Mouse (Mus musculus) stomach, postnatal 0 days (tissue): ENCODE measurements around the gene Ccdc158. TPM values are rescaled to one million over a fixed set of nuclear protein-coding genes. Genes with fewer than 3 reads are reported as not detected.

Experiments
- ATAC-seq: fragments of 200-750 bp; cut with Nextera tagmentation; 2 replicates; pipeline ENCODE4 v1.8.0; 2017; ENCODE audit not compliant: low FRiP score, low TSS enrichment
- DNase-seq: peaks from one replicate; pipeline ENCODE4 v3.0.0-alpha.2; 2016; ENCODE audit warnings: low spot score
- H3K27ac ChIP-seq: fragments of 300-500 bp; sonication (generic); replicated peaks from 2 replicates; pipeline ENCODE4 v1.5.1; 2014; ENCODE audit warnings: mild to moderate bottlenecking, control low read depth
- H3K27me3 ChIP-seq: fragments of 300-500 bp; sonication (generic); 2 replicates; pipeline ENCODE4 v1.6.1; 2014; ENCODE audit warnings: low read length; ENCODE audit not compliant: control insufficient read depth, insufficient read depth
- H3K36me3 ChIP-seq: fragments of 300-500 bp; sonication (generic); 2 replicates; pipeline ENCODE4 v1.6.1; 2014; ENCODE audit warnings: low read length, mixed read lengths; ENCODE audit not compliant: control insufficient read depth, insufficient read depth
- H3K4me1 ChIP-seq: fragments of 300-500 bp; sonication (generic); replicated peaks from 2 replicates; pipeline ENCODE4 v1.6.1; 2014; ENCODE audit warnings: antibody characterized with exemption; ENCODE audit not compliant: control insufficient read depth, insufficient read depth
- H3K4me2 ChIP-seq: fragments of 300-500 bp; sonication (generic); replicated peaks from 2 replicates; pipeline ENCODE4 v1.6.1; 2014; ENCODE audit warnings: low read depth, mild to moderate bottlenecking, control low read depth, moderate library complexity
- H3K4me3 ChIP-seq: fragments of 300-500 bp; sonication (generic); 2 replicates; pipeline ENCODE4 v1.5.1; 2014; ENCODE audit warnings: low read depth, low read length, control low read depth
- H3K9ac ChIP-seq: fragments of 300-500 bp; sonication (generic); 2 replicates; pipeline ENCODE4 v1.6.1; 2014; ENCODE audit warnings: mild to moderate bottlenecking, low read length, control low read depth, mixed read lengths
- H3K9me3 ChIP-seq: fragments of 300-500 bp; sonication (generic); 2 replicates; pipeline ENCODE4 v1.6.1; 2016; ENCODE audit warnings: low read length; ENCODE audit not compliant: control insufficient read depth
- CTCF ChIP-seq: IDR thresholded peaks from 2 replicates; pipeline ENCODE4 v1.5.1; 2016; ENCODE audit warnings: antibody characterized with exemption, low read depth, mild to moderate bottlenecking, moderate library complexity
- EP300 ChIP-seq: optimal IDR thresholded peaks from 2 replicates; pipeline ENCODE3; 2016; ENCODE audit warnings: antibody characterized with exemption
- WGBS: fragments of 180-500 bp; shearing (Covaris S2); extraction: QIAGEN DNeasy Blood & Tissue Kit; methylation state at CpG from one replicate; pipeline ENCODE4 v1.1.7; 2014; 5-methylcytosine and 5-hydroxymethylcytosine counted together
- polyA plus RNA-seq: library from polyadenylated mRNA; unstranded; fragments of >200 nt; fragmentation: Nextera tagmentation; extraction: Ambion mirVana; gene quantifications from 2 replicates; pipeline ENCODE4 v1.2.1, GENCODE M21; 2015

Ccdc158 gene
- polyA plus RNA-seq, 1 experiment from 2014 or later = 0.24 TPM

DNA sequence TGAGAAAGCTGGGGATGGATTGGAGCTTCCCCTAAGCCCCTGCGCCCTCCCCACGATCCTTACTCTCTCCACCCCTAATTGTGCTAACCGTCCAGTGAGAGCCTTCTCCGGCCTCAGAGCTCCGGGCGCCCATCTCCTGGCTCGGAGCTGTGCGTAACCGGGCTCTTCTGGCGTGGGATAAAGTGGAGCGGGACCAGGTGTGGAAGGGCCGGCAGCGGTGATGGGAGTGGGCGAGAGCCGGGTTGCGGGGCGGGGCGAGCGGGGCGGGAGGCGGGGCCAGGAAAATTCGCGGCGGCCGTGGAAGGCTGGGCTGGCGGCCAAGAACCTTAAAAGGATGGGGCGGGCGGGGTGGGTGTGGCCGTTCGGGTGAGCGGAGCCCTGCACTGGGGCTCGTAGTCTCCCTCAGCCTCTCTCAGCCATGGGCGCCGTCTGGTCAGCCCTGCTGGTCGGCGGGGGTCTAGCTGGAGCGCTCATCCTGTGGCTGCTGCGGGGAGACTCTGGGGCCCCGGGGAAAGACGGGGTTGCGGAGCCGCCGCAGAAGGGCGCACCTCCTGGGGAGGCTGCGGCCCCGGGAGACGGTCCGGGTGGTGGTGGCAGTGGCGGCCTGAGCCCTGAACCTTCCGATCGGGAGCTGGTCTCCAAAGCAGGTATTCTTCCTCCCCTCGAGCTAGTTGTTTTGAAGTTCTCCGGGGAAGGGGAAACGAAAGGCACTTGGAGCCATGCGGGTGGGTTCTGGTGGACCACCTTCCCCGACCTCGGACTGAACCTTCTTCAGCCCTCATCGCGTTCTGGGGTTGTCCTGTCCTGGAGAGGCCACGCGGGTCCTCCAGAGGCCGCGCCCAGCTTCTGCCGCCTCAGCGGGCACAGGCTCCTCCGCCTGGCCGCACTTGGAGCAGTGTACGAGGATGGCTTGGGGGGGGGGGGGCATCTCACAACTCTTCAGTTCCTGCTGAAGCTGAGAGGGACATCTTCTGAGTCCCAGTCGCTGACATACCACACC is 72.1 kb downstream of the Ccdc158 start, which contains the start of gene Stbd1:
Gene Stbd1, plus strand, starts transcription at position 351 of the 1,000 bp plus-strand sequence.
- Histone ChIP-seq H3K4me1 (0 out of 2 replicates have a peak, but pooled peaks cover 3% of the 10 kb centered on the region), H3K27ac (peak within 1 kb of the TSS; percentile 67), H3K27me3 (no peaks in the 10 kb centered on the region), H3K4me2 (peak within 1 kb of the TSS; percentile 89), H3K36me3 (no peaks in the 10 kb centered on the region), H3K4me3 (peak within 1 kb of the TSS; percentile 65), H3K9me3 (no peaks in the 10 kb centered on the region), H3K9ac (peak within 1 kb of the TSS; percentile 74)
- TF ChIP-seq EP300 (no peak), CTCF (peak; percentile 18; the same call in 1 of the 2 replicates)
- ATAC-seq (peak; percentile 88), DNase-seq (peak; percentile 71)
- whole genome bisulfite sequencing = under 1% methylated on average over 52 of the region's 69 CpGs

DNA sequence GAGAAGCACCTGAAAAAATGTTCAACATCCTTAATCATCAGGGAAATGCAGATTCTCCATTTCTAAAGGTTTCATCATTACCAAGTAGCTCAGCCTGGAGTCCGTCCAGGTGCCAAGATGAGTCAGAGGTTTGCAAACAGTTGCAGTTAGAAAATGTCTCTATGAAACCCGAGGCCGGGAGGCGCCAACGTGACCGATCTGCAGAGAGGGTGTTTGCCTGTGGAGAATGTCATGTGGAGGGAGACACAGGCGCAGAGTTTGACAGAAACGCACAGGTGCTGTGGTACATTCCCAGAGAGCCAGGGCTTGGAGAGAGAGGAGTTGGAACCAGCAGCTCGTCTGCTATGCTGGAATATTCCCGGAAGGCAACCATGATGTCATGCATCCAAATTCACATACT is 76.0 kb downstream of the Ccdc158 start:
- Histone ChIP-seq H3K27ac (no peak overlapping the region), H3K36me3 (no peaks in the 10 kb centered on the region), H3K4me3 (no peak overlapping the region), H3K9me3 (no peaks in the 10 kb centered on the region), H3K9ac (no peak overlapping the region), H3K4me2 (no peak overlapping the region), H3K4me1 (0 out of 2 replicates have a peak, but pooled peaks cover 3% of the 10 kb centered on the region), H3K27me3 (no peaks in the 10 kb centered on the region)
- 0 out of 2 replicates have a peak, but pooled peaks have one; percentile 49 for ATAC-seq
- 54% methylated on average over 10 of the region's 10 CpGs for WGBS
- peak; percentile 63 for DNase-seq
- TF ChIP-seq EP300 (no peak), CTCF (no peak)

DNA sequence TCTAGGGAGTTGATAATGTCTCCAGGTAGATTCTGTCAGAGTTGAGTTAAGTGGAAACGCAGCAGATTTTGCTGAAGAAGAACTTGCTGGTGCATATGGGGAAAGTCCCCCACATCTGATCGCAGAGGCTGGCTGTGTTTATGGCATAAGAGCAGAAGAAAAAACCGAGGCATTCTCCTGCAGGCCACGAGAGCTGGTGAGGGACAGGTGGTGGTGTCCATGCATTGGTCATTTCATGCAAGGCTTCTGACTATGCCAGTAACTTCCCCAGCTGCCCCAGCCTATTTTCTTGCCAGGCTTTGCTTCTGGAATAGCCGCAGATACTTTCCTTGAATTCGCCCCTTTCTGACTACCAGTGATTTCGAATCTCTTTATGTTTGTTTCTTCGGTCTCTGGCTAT is 78.2 kb downstream of the Ccdc158 start:
- DNase-seq (no peak), ATAC-seq (no peak)
- H3K27ac ChIP-seq = no peak overlapping the region
- no peak overlapping the region for H3K4me2 ChIP-seq
- H3K4me1 ChIP-seq = no peaks in the 10 kb centered on the region
- no peaks in the 10 kb centered on the region for H3K9me3 ChIP-seq
- H3K4me3 ChIP-seq = no peak overlapping the region
- no peaks in the 10 kb centered on the region for H3K27me3 ChIP-seq
- no peaks in the 10 kb centered on the region for H3K36me3 ChIP-seq
- H3K9ac ChIP-seq = no peak overlapping the region
- WGBS = 83% methylated on average over 8 of the region's 8 CpGs
- TF ChIP-seq EP300 = no peak
- no peak for TF ChIP-seq CTCF

DNA sequence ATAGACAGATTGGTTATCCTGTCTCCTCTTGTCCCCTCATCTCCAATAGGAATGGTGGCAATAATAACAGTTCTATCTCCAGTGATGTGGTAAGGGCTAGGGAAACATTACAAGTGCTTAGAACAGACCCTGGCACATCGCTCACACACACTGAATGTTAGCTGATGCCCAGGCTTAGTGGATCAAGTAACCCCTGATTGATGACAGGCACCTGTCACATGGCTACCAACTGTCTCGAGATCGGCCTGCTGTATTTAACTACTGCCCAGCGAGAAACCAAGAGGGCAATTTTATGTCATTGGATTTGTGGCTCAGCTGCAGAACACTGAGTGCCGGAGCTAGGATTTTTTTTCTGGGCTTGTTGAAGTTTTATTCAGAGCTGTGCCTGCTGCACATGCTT is 80.0 kb downstream of the Ccdc158 start:
- no peaks in the 10 kb centered on the region for H3K9me3 ChIP-seq
- ATAC-seq = no peak
- TF ChIP-seq CTCF (no peak), EP300 (no peak)

GRCm38 (mm10) chr5:92585932-92586331 is 89.1 kb downstream of the Ccdc158 start:
- H3K9me3 ChIP-seq = no peaks in the 10 kb centered on the region
- ATAC-seq = no peak
- no peak overlapping the region for H3K4me3 ChIP-seq
- no peak overlapping the region for H3K9ac ChIP-seq
- WGBS = 42% methylated on average over 10 of the region's 10 CpGs
- H3K4me2 ChIP-seq = no peak overlapping the region
- H3K4me1 ChIP-seq = no peaks in the 10 kb centered on the region
- no peak for DNase-seq
- no peak overlapping the region for H3K27ac ChIP-seq
- TF ChIP-seq CTCF = no peak
- no peaks in the 10 kb centered on the region for H3K27me3 ChIP-seq
- no peaks in the 10 kb centered on the region for H3K36me3 ChIP-seq

More for the DNA sequence above, 80.0 kb downstream of the Ccdc158 start:
- Histone ChIP-seq H3K9ac (no peak overlapping the region), H3K4me1 (no peaks in the 10 kb centered on the region), H3K27ac (no peak overlapping the region), H3K36me3 (no peaks in the 10 kb centered on the region), H3K27me3 (no peaks in the 10 kb centered on the region), H3K4me3 (no peak overlapping the region), H3K4me2 (no peak overlapping the region)
- no peak for DNase-seq
- WGBS = 85% methylated on average over 5 of the region's 5 CpGs

GRCm38 (mm10) chr5:92579559-92579958 is 95.5 kb downstream of the Ccdc158 start:
- no peaks in the 10 kb centered on the region for H3K9me3 ChIP-seq
- H3K9ac ChIP-seq = no peak overlapping the region
- no peaks in the 10 kb centered on the region for H3K4me1 ChIP-seq
- H3K4me3 ChIP-seq = no peak overlapping the region
- TF ChIP-seq EP300 = no peak
- TF ChIP-seq CTCF = no peak
- DNase-seq (no peak), ATAC-seq (no peak)
- no peak overlapping the region for H3K4me2 ChIP-seq
- no peaks in the 10 kb centered on the region for H3K36me3 ChIP-seq
- no peak overlapping the region for H3K27ac ChIP-seq
- WGBS = 71% methylated on average over 14 of the region's 14 CpGs
- no peaks in the 10 kb centered on the region for H3K27me3 ChIP-seq
